Mouse (Mus musculus) left cerebral cortex, adult 11 months (tissue): ENCODE results near the gene Myo3b.

ENCODE experiments used
- DNase-seq: peaks from one replicate; pipeline ENCODE4 v3.0.0; 2022; ENCODE audit warnings: low spot score

Gene Myo3b

GRCm38 (mm10) chr2:70369421-70369820, 330.5 kb downstream of the Myo3b start:
- DNase-seq, result no peak

GRCm38 (mm10) chr2:70379341-70379740, 340.4 kb downstream of the Myo3b start:
- DNase-seq, result no peak

DNA sequence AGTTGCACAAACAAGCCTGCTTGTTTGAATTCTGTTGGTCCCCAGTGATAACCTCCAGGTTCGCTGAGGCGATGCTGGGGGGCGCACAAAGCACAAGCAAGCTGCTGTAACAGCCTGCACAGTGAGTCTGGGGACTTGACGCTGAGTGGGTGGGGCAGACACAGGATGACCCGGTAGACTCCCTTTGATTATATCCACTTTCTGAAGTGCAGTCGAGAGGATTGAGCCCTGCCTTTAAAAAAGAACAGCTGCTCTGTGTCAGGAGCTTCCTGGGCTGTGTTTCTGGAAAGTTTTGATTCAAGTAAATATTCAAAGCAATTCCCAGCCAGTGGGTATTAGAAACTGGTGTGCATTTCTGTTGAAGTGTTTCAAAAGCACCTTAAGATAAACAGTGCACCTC, 341.0 kb downstream of the Myo3b start:
- no peak for DNase-seq

GRCm38 (mm10) chr2:70388645-70389044, 349.7 kb downstream of the Myo3b start:
- no peak for DNase-seq

DNA sequence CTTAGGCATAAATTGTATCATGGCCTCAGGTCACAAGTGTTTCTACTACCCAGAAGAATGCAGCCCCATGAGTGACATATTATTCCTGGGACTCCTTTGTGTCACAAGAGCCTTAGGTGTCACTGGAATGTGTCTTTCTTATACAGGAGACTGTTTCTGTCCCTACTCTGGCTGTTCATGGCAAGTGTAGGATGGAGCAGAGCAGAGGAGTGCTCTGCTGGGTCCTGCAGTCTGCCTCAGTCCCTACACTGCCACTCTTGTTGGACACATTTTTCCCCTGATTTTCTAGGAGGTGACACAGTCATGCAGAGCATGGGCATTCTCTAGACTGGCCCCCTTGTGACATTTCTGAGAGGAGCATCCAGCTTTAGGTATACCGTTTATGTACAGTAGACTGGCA, 350.2 kb downstream of the Myo3b start:
- DNase-seq, result no peak

DNA sequence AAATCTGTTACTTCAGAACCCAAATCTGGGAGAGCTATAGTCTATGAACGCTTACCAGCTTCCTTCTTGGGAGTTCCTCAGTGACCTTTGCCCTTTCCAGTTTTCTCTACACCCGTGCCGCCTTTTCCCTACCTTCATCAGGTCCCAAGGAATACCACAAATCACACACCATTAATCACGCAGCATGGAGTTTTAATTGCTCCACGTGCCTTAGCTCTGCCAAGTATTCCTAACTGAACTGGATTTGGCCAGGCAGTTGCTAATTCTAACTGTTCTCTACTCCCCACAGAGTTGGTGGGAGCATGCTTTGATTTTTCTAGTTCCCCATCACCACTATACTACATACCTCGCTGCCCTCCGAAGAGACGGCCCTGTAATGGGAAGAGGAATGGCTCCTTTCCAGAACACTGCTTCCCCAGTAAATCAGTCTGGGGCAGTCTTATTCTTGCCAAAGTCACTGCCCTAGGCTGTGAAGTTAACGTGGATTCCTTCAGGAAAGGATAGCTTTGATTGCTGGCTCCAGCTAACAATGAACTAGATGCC, 358.9 kb downstream of the Myo3b start:
- DNase-seq, result no peak

- no peak for DNase-seq
These were observed 360.7 kb downstream of the Myo3b start for GRCm38 (mm10) chr2:70399441-70400115.

DNA sequence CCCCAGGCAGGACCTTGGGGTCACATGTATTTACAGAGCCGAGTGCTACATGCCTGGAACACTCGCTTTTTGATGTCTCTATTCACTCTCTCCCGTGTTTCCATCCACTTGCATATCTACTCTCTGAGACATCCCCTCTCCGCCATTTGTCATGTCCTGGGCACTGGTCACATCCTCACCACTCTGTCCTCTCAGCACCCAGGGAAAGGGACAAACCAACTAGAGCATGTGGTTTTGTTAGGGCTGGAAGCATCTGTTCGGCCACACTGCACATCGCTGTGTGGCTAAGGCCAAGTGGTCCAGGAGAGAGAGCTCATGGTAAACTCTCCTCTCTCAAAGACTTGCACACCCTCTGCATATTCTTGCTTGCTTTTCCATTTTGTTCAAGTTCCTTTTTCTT, 361.4 kb downstream of the Myo3b start:
- no peak for DNase-seq

GRCm38 (mm10) chr2:70404301-70404700, 365.4 kb downstream of the Myo3b start:
- no peak for DNase-seq

GRCm38 (mm10) chr2:70406846-70407245, 367.9 kb downstream of the Myo3b start:
- no peak for DNase-seq

DNA sequence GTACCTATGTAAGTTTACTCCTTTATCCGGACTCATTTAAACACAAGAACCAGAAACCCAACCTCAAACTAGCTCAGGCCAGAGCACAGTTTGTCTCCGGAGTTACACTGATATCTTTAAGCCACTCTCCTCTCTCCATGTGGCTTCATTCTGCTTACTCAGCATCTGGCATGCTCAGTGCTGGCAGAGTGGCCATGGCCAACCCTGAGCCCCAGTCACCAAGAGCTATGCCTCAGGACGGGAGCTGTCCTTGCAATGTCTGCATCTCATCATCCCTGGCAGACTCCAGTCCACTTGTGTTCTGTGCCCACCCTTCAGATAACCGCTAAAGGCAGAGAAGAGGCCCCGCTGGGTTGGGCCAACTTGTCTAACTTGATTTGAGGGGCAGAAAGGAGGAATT, 368.8 kb downstream of the Myo3b start:
- DNase-seq, result no peak

DNA sequence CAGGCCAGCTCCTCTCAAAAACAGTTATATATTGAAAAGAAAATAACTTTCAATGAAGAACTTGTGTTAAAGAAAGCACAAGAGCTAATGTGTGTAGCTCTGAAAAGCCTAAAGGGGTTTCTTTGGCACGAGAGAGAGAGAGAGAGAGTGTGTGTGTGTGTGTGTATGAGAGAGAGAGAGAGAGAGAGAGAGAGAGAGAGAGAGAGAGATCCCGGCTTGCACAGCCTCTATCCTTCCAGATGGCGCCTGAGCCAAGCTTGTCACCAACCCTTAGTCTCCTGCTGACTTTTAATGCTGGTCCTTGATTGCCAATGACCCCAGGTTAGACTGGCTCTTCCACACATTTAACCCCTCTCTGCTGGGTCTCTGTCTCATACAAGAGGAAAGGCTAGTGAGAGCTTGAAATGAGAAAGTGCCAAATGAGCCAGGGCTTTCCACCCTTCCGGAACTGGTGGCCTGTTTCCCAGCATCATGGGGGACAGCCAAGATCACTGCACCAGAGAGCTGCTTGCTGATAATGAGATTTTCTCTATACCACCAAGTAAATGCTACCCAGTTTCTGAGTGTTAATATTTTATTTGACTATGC, 371.5 kb downstream of the Myo3b start:
- DNase-seq, result no peak

DNA sequence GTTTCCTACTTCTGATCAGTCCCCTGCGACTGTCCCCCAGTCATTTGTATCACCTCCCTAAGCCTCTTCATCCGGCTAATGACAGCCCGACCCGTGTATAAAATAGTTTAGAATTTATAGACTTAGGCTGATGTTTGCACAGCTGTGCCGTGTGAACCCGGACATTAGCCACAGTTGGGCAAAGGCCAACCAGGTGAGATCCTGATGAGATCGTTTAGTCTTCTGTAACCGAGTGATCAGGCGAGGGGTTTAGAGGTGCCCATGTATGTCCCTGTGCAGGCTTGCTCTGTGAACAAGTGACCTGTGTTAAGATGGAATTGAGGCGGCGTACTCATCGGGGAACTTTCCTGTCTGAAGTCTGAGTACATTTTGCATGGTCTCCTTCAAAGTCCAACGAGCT, 373.4 kb downstream of the Myo3b start:
- DNase-seq, result no peak

DNA sequence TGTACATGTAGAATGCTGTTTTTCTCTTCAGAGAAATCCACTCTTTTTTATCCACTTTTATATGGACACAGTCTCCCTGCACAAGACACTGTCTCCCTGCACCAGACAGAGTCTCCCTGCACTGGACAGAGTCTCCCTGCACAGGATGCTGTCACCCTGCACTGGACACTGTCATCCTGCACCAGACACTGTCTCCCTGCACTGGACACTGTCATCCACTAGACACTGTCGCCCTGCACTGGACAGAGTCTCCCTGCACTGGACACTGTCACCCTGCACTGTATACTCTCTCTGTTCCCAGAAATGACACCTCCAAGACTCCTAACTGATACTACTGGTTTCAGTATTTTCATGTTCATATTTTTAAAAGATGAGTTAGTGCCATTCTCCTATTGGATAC, 375.5 kb downstream of the Myo3b start:
- no peak for DNase-seq

DNA sequence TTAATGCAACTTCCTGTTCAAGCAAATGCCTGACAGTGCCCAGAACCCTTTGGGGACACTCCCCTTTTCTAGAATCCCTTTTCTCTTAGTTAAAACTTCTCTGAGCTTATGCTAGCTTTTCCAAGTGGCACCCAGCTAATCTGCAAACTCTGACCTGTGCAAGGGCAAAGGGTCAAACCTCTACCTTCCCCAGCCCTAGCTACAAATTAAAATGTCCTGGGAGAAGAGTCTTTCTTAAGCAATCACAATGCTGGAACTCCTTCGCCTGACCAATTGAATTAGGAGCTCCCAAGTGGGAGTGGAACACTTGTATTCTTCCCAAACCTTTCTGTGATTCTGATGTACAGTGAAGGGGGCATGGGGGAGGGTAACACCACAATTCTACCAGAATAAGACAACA, 376.6 kb downstream of the Myo3b start:
- no peak for DNase-seq

DNA sequence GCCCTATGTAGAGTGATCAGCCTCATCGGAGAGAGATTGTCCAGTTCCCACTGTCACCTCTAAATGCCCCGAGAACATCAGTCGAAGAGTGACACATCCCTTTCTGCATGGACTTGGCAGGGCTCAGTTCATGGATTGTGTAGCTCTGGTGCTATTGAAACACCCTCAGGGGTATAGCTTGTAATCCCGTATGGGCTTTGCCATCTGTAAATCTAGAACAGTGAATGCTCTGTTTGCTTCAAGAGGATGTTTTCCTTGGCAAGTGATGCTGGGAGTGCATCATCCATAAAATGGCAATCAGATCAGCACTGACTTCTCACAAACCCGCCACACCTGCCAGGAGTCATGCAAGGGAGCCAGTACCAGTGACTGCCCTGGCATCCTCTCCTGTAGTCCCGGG, 380.4 kb downstream of the Myo3b start:
- DNase-seq, result no peak

GRCm38 (mm10) chr2:70421144-70421874, 382.4 kb downstream of the Myo3b start:
- no peak for DNase-seq

GRCm38 (mm10) chr2:70425611-70426010, 386.7 kb downstream of the Myo3b start:
- no peak for DNase-seq

- no peak for DNase-seq
These were observed 404.1 kb downstream of the Myo3b start for GRCm38 (mm10) chr2:70443035-70443434.

GRCm38 (mm10) chr2:70444141-70444540, 405.2 kb downstream of the Myo3b start:
- no peak for DNase-seq

GRCm38 (mm10) chr2:70456205-70456604, 417.3 kb downstream of the Myo3b start:
- no peak for DNase-seq

DNA sequence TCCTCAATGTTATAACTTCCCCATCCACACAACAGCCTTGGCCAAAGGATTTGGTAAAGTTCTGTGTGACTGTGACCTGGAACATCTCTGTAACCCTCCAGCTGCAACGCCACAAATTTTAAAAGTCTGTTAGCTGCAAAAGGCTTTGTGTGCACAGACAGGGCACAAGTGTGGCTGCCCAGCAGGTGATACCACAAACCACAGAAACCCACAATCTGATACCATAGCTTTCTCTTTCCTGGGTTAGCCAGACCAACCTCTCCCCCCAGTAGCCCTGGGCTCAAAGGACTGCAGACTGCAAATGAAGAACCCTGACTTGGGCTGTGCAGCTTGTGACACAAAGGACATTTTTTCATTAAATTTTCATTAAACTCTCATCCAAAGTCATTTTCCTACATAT, 424.7 kb downstream of the Myo3b start:
- DNase-seq, result no peak

- no peak for DNase-seq
These were observed 432.2 kb downstream of the Myo3b start for GRCm38 (mm10) chr2:70471136-70471535.
